Mouse (Mus musculus): ENCODE data around the gene Lsm6. TPM values are rescaled to one million over a fixed set of nuclear protein-coding genes. Genes with fewer than 3 reads are reported as not detected.

Gene Lsm6
- polyA plus RNA-seq, 1 experiment from 2014 or later = 100.0 TPM

DNA sequence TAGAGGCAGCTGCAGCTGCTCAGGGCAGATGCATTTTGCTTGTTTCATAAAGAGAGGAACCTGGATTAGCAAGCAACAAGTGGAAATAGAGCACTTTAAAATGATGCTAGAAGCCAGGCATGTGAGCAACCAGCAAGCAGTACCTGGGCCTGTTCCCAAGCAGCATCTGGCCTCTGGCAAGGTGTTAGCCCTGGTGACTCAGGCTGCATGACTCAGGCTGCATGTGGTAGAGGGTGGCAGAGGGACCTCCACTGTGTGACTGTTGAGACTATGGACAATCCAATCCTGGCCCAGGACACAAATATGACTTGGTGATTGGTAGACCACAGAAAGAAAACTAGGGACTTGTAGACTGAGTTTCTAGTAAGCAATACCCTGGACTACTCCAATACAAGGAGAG lies 56.0 kb downstream of the Lsm6 start:
- Histone ChIP-seq H3K36me3 (ENCODE audit: control insufficient read depth, insufficient read depth) (no peaks in the 10 kb centered on the region), H3K27ac (ENCODE audit: low read depth, low read length) (no peak overlapping the region), H3K9ac (ENCODE audit: low read depth, low read length) (no peak overlapping the region), H3K4me2 (replicated peaks; ENCODE audit: low read depth) (no peak overlapping the region), H3K27me3 (replicated peaks; ENCODE audit: control insufficient read depth, insufficient read depth, low read length) (no peaks in the 10 kb centered on the region), H3K4me3 (ENCODE audit: low read depth, low read length) (no peak overlapping the region), H3K4me1 (replicated peaks; ENCODE audit: control insufficient read depth, insufficient read depth, low read length) (no peaks in the 10 kb centered on the region), H3K9me3 (ENCODE audit: control insufficient read depth) (no peaks in the 10 kb centered on the region)
- TF ChIP-seq CTCF (IDR thresholded peaks at IDR 0.05; ENCODE audit: low read depth) = no peak
- ATAC-seq = no peak

DNA sequence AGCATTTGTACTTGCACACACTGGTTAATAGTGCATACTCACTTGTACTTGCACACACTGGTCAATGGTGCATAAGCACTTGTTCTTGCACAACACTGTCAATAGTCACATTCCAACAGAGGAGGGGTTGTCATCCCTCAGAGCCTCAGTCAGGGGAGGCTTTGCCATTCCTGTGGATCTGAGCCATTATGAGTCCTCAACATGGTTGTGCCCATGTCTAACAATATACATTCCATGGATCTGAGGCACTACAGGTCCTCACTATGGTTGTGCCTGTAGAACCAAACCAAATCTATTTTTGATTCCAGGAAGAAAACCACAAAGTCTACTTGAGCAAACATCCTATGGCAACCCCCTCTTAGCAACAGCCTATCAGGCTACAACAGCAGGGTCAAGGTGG lies 61.8 kb downstream of the Lsm6 start:
- H3K36me3 ChIP-seq (ENCODE audit: control insufficient read depth, insufficient read depth) = no peaks in the 10 kb centered on the region
- H3K9me3 ChIP-seq (ENCODE audit: control insufficient read depth) = no peaks in the 10 kb centered on the region
- no peak for TF ChIP-seq CTCF (IDR thresholded peaks at IDR 0.05; ENCODE audit: low read depth)
- no peak overlapping the region for H3K9ac ChIP-seq (ENCODE audit: low read depth, low read length)
- H3K27ac ChIP-seq (ENCODE audit: low read depth, low read length) = no peak overlapping the region
- no peak overlapping the region for H3K4me2 ChIP-seq (replicated peaks; ENCODE audit: low read depth)
- H3K4me3 ChIP-seq (ENCODE audit: low read depth, low read length) = no peak overlapping the region
- H3K4me1 ChIP-seq (replicated peaks; ENCODE audit: control insufficient read depth, insufficient read depth, low read length) = no peaks in the 10 kb centered on the region
- no peak for ATAC-seq
- no peaks in the 10 kb centered on the region for H3K27me3 ChIP-seq (replicated peaks; ENCODE audit: control insufficient read depth, insufficient read depth, low read length)

DNA sequence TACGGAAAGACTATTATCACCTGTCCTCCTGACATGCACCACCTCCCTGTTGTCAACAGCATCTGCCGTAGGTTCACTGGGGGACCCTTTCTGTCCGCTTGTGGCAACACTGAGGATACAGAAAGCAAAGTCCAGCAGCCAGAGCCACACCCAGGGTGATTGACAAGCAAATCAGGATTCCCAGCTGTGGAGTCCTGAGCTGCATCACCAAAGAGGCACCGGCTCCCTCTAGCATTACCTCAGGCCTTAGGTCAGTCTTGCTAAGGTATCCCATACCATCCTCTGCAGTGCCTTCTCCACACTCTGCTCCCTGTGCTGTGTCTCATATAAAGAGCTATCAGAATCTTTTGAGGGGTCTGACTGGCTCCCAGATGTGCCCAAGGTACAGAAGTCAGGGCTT lies 66.0 kb downstream of the Lsm6 start:
- no peaks in the 10 kb centered on the region for H3K27me3 ChIP-seq (replicated peaks; ENCODE audit: control insufficient read depth, insufficient read depth, low read length)
- H3K4me1 ChIP-seq (replicated peaks; ENCODE audit: control insufficient read depth, insufficient read depth, low read length) = no peaks in the 10 kb centered on the region
- H3K4me3 ChIP-seq (ENCODE audit: low read depth, low read length) = no peak overlapping the region
- H3K36me3 ChIP-seq (ENCODE audit: control insufficient read depth, insufficient read depth) = no peaks in the 10 kb centered on the region
- no peak for TF ChIP-seq CTCF (IDR thresholded peaks at IDR 0.05; ENCODE audit: low read depth)
- 67% methylated on average over 4 of the region's 4 CpGs for WGBS
- no peak overlapping the region for H3K9ac ChIP-seq (ENCODE audit: low read depth, low read length)
- H3K27ac ChIP-seq (ENCODE audit: low read depth, low read length) = no peak overlapping the region
- H3K4me2 ChIP-seq (replicated peaks; ENCODE audit: low read depth) = no peak overlapping the region
- H3K9me3 ChIP-seq (ENCODE audit: control insufficient read depth) = no peaks in the 10 kb centered on the region
- no peak for ATAC-seq

Other genes with a start within 250 kb of the Lsm6 start
- gene Zfp827, start 207.3 kb upstream of the Lsm6 start, polyA plus RNA-seq (2015; fragmentation: Nextera tagmentation; extraction: Ambion mirVana) = 4.2 and 4.3 TPM in 2 replicates